Mouse (Mus musculus) brown adipose tissue, adult 24 weeks (tissue): ENCODE measurements around the gene Btrc. TPM values are rescaled to one million over a fixed set of nuclear protein-coding genes. Genes with fewer than 3 reads are reported as not detected.
"Not testable (repeated sequence)": the region's sequence is repeated elsewhere in the genome, so short reads cannot be mapped to it uniquely, and the experiment has no call there.

Experiments
- H3K27ac ChIP-seq: fragments of 200-500 bp; replicated peaks from 2 replicates; pipeline ENCODE4 v1.5.1; 2012; ENCODE audit warnings: low read depth, mild to moderate bottlenecking, low read length
- H3K4me1 ChIP-seq: fragments of 200-500 bp; 2 replicates; pipeline ENCODE4 v1.6.1; 2012; ENCODE audit warnings: low read length, mixed read lengths; ENCODE audit not compliant: control insufficient read depth, insufficient read depth, insufficient read length
- H3K4me3 ChIP-seq: fragments of 200-500 bp; 2 replicates; pipeline ENCODE4 v1.5.1; 2012; ENCODE audit warnings: low read depth, mild to moderate bottlenecking, low read length, moderate library complexity; ENCODE audit not compliant: insufficient read depth
- polyA plus RNA-seq: library from polyadenylated mRNA; stranded (reverse); fragments of >200 nt; gene quantifications from 2 replicates; pipeline ENCODE4 v1.2.4, GENCODE M21; 2012; ENCODE audit not compliant: missing spikeins, insufficient read depth, insufficient read length

Gene Btrc
- polyA plus RNA-seq, 1 experiment: 9.7 TPM

GRCm38 (mm10) chr19:45384815-45385214 lies 21.3 kb downstream of the Btrc start:
- not testable (repeated sequence) for H3K4me3 ChIP-seq, H3K27ac ChIP-seq, H3K4me1 ChIP-seq

- Histone ChIP-seq H3K4me1 (no peaks in the 10 kb centered on the region), H3K4me3 (no peak overlapping the region), H3K27ac (no peak overlapping the region)
Measured at GRCm38 (mm10) chr19:45388551-45388950, 25.0 kb downstream of the Btrc start.

- H3K27ac ChIP-seq: no peak overlapping the region
- no peaks in the 10 kb centered on the region for H3K4me1 ChIP-seq
Measured at GRCm38 (mm10) chr19:45394078-45394477, 30.5 kb downstream of the Btrc start.

GRCm38 (mm10) chr19:45411000-45411399 lies 47.5 kb downstream of the Btrc start:
- Histone ChIP-seq H3K27ac (no peak overlapping the region), H3K4me3 (no peak overlapping the region), H3K4me1 (peaks cover 3% of the 10 kb centered on the region; the same call in 1 of the 2 replicates)

More at GRCm38 (mm10) chr19:45394078-45394477, 30.5 kb downstream of the Btrc start:
- H3K4me3 ChIP-seq: no peak overlapping the region

- Histone ChIP-seq H3K4me3 (no peak overlapping the region), H3K4me1 (peaks cover 3% of the 10 kb centered on the region; the same call in 1 of the 2 replicates), H3K27ac (no peak overlapping the region)
Measured at GRCm38 (mm10) chr19:45412694-45413093, 49.2 kb downstream of the Btrc start.

- peak overlapping the region; percentile 82 for H3K27ac ChIP-seq
- peaks cover 3% of the 10 kb centered on the region; the same call in 1 of the 2 replicates for H3K4me1 ChIP-seq
- no peak overlapping the region for H3K4me3 ChIP-seq
Measured at GRCm38 (mm10) chr19:45413966-45414365, 50.4 kb downstream of the Btrc start.

GRCm38 (mm10) chr19:45417601-45418000 lies 54.1 kb downstream of the Btrc start:
- no peak overlapping the region for H3K27ac ChIP-seq
- H3K4me1 ChIP-seq: 0 out of 2 replicates have a peak, but pooled peaks cover 3% of the 10 kb centered on the region

GRCm38 (mm10) chr19:45422276-45422675 lies 58.7 kb downstream of the Btrc start:
- H3K27ac ChIP-seq: no peak overlapping the region
- no peak overlapping the region for H3K4me3 ChIP-seq
- H3K4me1 ChIP-seq: no peaks in the 10 kb centered on the region

More at GRCm38 (mm10) chr19:45417601-45418000, 54.1 kb downstream of the Btrc start:
- no peak overlapping the region for H3K4me3 ChIP-seq

GRCm38 (mm10) chr19:45428146-45428545 lies 64.6 kb downstream of the Btrc start:
- H3K4me1 ChIP-seq: 0 out of 2 replicates have a peak, but pooled peaks cover 2% of the 10 kb centered on the region
- no peak overlapping the region for H3K27ac ChIP-seq
- no peak overlapping the region for H3K4me3 ChIP-seq

- H3K4me3 ChIP-seq: no peak overlapping the region
- 0 out of 2 replicates have a peak, but pooled peaks cover 2% of the 10 kb centered on the region for H3K4me1 ChIP-seq
- H3K27ac ChIP-seq: no peak overlapping the region
Measured at GRCm38 (mm10) chr19:45430971-45431633, 67.6 kb downstream of the Btrc start.

- Histone ChIP-seq H3K4me1 (0 out of 2 replicates have a peak, but pooled peaks cover 2% of the 10 kb centered on the region), H3K4me3 (no peak overlapping the region), H3K27ac (no peak overlapping the region)
Measured at GRCm38 (mm10) chr19:45432351-45432750, 68.8 kb downstream of the Btrc start.

GRCm38 (mm10) chr19:45436019-45436418 lies 72.5 kb downstream of the Btrc start:
- H3K4me1 ChIP-seq, H3K4me3 ChIP-seq, H3K27ac ChIP-seq: not testable (repeated sequence)

GRCm38 (mm10) chr19:45437175-45437574 lies 73.6 kb downstream of the Btrc start:
- Histone ChIP-seq H3K4me3 (no peak overlapping the region), H3K4me1 (peaks cover 7% of the 10 kb centered on the region; the same call in 1 of the 2 replicates), H3K27ac (no peak overlapping the region)

- no peak overlapping the region for H3K27ac ChIP-seq
- H3K4me3 ChIP-seq: no peak overlapping the region
- H3K4me1 ChIP-seq: peaks cover 7% of the 10 kb centered on the region; the same call in 1 of the 2 replicates
Measured at GRCm38 (mm10) chr19:45438191-45438590, 74.7 kb downstream of the Btrc start.

GRCm38 (mm10) chr19:45438928-45439846 lies 75.7 kb downstream of the Btrc start:
- peaks cover 7% of the 10 kb centered on the region; the same call in 1 of the 2 replicates for H3K4me1 ChIP-seq
- no peak overlapping the region for H3K4me3 ChIP-seq
- no peak overlapping the region for H3K27ac ChIP-seq
